Comparison of ENCODE assay signal across 8 mouse cellular contexts in genomic region chr3:84220326-84220725, GRCm38 (mm10). TPM values are rescaled to one million over a fixed set of nuclear protein-coding genes. Genes with fewer than 3 reads are reported as not detected.
DNase-seq lines count a peak whose midpoint lies in the region; ATAC-seq and TF ChIP-seq lines count a peak whose summit lies in the region.

No protein-coding gene starts in this region.

- DNase-seq in heart, adult 2 months, result no peak
- DNase-seq in heart, adult 18-20 months, result no peak
- DNase-seq in ES-E14 (ENCODE audit: low read depth, low spot score), result no peak
- peak; percentile 89 for DNase-seq in midbrain, embryonic 11.5 days (ENCODE audit: low spot score, missing footprints)
- no peak for DNase-seq in thymus, postnatal 0 days (ENCODE audit: low spot score)
- DNase-seq in retina, embryonic 14.5 days (ENCODE audit: low spot score), result no peak
- no peak for DNase-seq in lung, adult 18-20 months

- no peak for ATAC-seq in heart, embryonic 15.5 days (replicated peaks; ENCODE audit: insufficient number of reproducible peaks, insufficient read depth, low FRiP score, low read depth)
- peak; percentile 37 for ATAC-seq in midbrain, embryonic 11.5 days (ENCODE audit: low FRiP score)

- TF ChIP-seq POLR2A in heart, adult 2 months (IDR thresholded peaks at IDR 0.05; ENCODE audit: insufficient read depth, low read depth, low read length), result no peak

- H3K9me3 ChIP-seq in ES-E14 (ENCODE audit: control insufficient read depth, insufficient read depth, low read depth, low read length), result no peaks in the 10 kb centered on the region
- no peaks in the 10 kb centered on the region for H3K9me3 ChIP-seq in heart, embryonic 15.5 days (replicated peaks)
- H3K9me3 ChIP-seq in midbrain, embryonic 11.5 days (ENCODE audit: control insufficient read depth, low read length), result no peaks in the 10 kb centered on the region

- TF ChIP-seq EP300 in heart, adult 2 months (IDR thresholded peaks at IDR 0.05; ENCODE audit: insufficient read depth, low read depth, low read length), result no peak

- intact Hi-C loops in heart, adult 2 months (cut with DNase I), result no loop called here

- TF ChIP-seq CTCF in heart, adult 2 months (IDR thresholded peaks at IDR 0.05), result no peak

- no peaks in the 10 kb centered on the region for H3K36me3 ChIP-seq in heart, adult 2 months (ENCODE audit: control insufficient read depth, insufficient read depth, low read length)
- no peaks in the 10 kb centered on the region for H3K36me3 ChIP-seq in ES-E14 (ENCODE audit: control insufficient read depth, insufficient read depth, low read length, poor library complexity, severe bottlenecking)
- H3K36me3 ChIP-seq in heart, embryonic 15.5 days, result no peaks in the 10 kb centered on the region
- no peaks in the 10 kb centered on the region for H3K36me3 ChIP-seq in midbrain, embryonic 11.5 days (ENCODE audit: control insufficient read depth, insufficient read depth, low read length)

- peak overlapping the region; percentile 45 for H3K4me3 ChIP-seq in heart, adult 2 months
- H3K4me3 ChIP-seq in ES-E14 (ENCODE audit: insufficient read depth in 1 of 2, low read depth in 1 of 2, low read length in 2 of 2, poor library complexity in 1 of 2, severe bottlenecking in 1 of 2), result peak overlapping the region; percentile 30 to 59
- H3K4me3 ChIP-seq in heart, embryonic 15.5 days, result peak overlapping the region; percentile 56
- peak overlapping the region; percentile 48 for H3K4me3 ChIP-seq in midbrain, embryonic 11.5 days (ENCODE audit: low read depth, low read length)

- peak overlapping the region; percentile 10; the same call in 1 of the 2 replicates for H3K9ac ChIP-seq in heart, adult 2 months (ENCODE audit: low read depth, low read length)
- peak overlapping the region; percentile 13; the same call in 1 of the 2 replicates for H3K9ac ChIP-seq in ES-E14 (ENCODE audit: insufficient read depth, low read depth, low read length, poor library complexity, severe bottlenecking)
- H3K9ac ChIP-seq in heart, embryonic 15.5 days, result peak overlapping the region; percentile 57
- H3K9ac ChIP-seq in midbrain, embryonic 11.5 days (ENCODE audit: low read length), result peak overlapping the region; percentile 72

- H3K4me2 ChIP-seq in heart, embryonic 15.5 days, result peak overlapping the region; percentile 89
- peak overlapping the region; percentile 67 for H3K4me2 ChIP-seq in midbrain, embryonic 11.5 days

- 7% methylated on average over 9 of the region's 9 CpGs for WGBS in heart, adult 2 months
- 1% methylated on average over 9 of the region's 9 CpGs for WGBS in heart, embryonic 15.5 days
- 0% methylated on average over 9 of the region's 9 CpGs for WGBS in midbrain, embryonic 11.5 days

- peaks cover 4% of the 10 kb centered on the region; the same call in 1 of the 2 replicates for H3K4me1 ChIP-seq in heart, adult 2 months (ENCODE audit: control insufficient read depth, insufficient read depth, low read length)
- H3K4me1 ChIP-seq in ES-E14 (ENCODE audit: control insufficient read depth in 2 of 2, insufficient read depth in 2 of 2, low read length in 2 of 2, poor library complexity in 1 of 2), result peaks cover 2 to 10% of the 10 kb centered on the region in 2 experiments; a peak in 3 of 4 replicates
- peaks cover 14% of the 10 kb centered on the region for H3K4me1 ChIP-seq in heart, embryonic 15.5 days (replicated peaks)
- H3K4me1 ChIP-seq in midbrain, embryonic 11.5 days (ENCODE audit: control insufficient read depth, insufficient read depth, low read length), result peaks cover 29% of the 10 kb centered on the region

- H3K27ac ChIP-seq in heart, adult 2 months, result peak overlapping the region; percentile 5; the same call in 1 of the 2 replicates
- no peak overlapping the region for H3K27ac ChIP-seq in ES-E14 (ENCODE audit: insufficient read depth, low read depth, low read length, poor library complexity, severe bottlenecking)
- H3K27ac ChIP-seq in heart, embryonic 15.5 days, result no peak overlapping the region
- peak overlapping the region; percentile 79 for H3K27ac ChIP-seq in midbrain, embryonic 11.5 days (ENCODE audit: low read depth, low read length)

- no peaks in the 10 kb centered on the region for H3K79me2 ChIP-seq in heart, adult 2 months (replicated peaks; ENCODE audit: control insufficient read depth, insufficient read depth, low read length)

- no peaks in the 10 kb centered on the region for H3K27me3 ChIP-seq in heart, adult 2 months (ENCODE audit: control insufficient read depth, insufficient read depth, low read length)
- peaks cover 5% of the 10 kb centered on the region; the same call in 1 of the 2 replicates for H3K27me3 ChIP-seq in heart, embryonic 15.5 days
- H3K27me3 ChIP-seq in midbrain, embryonic 11.5 days (ENCODE audit: control insufficient read depth, insufficient read depth, low read length), result no peaks in the 10 kb centered on the region

- in situ Hi-C loops in ES-E14 (cut with MboI; ENCODE audit: low sequenced_read_pairs in 2 of 2, unreplicated experiment in 2 of 2), result no loop called here

TF ChIP-seq in ES-E14, 5 proteins besides CTCF, POLR2A, EP300 and RAD21:
- TF ChIP-seq HCFC1 (IDR thresholded peaks at IDR 0.05; ENCODE audit: borderline replicate concordance, insufficient read depth, low read length) (no peak), ZC3H11A (IDR thresholded peaks at IDR 0.05; ENCODE audit: borderline replicate concordance, low read depth, low read length) (no peak), MAFK (IDR thresholded peaks at IDR 0.05; ENCODE audit: insufficient read depth, low read depth, low read length) (no peak), ZNF384 (IDR thresholded peaks at IDR 0.05; ENCODE audit: low read depth, low read length) (no peak), CHD2 (IDR thresholded peaks at IDR 0.05; ENCODE audit: low read depth, low read length) (no peak)

RNA-seq across cellular contexts. Expression of gene Gm6525, which starts 46.4 kb away (rescaled TPM):
- not detected for total RNA-seq in heart, adult 2 months (2021)
- polyA plus RNA-seq in heart, adult 2 months (2012; rRNA removed), result not detected in 2 replicates
- total RNA-seq in heart, adult 18-20 months (2021), result not detected
- 0.27 and 0.48 TPM in 2 replicates for total RNA-seq in ES-E14 (2012; rRNA removed)
- 0.46 and 0.60 TPM in 2 replicates for polyA plus RNA-seq in heart, embryonic 15.5 days (2015; fragmentation: Nextera tagmentation; extraction: Ambion mirVana)
- 0.83 and 1.4 TPM in 2 replicates for polyA plus RNA-seq in midbrain, embryonic 11.5 days (2014; fragmentation: Nextera tagmentation; extraction: Ambion mirVana)
- 0.13 TPM in 1 of 2 replicates, not detected in the other for polyA plus RNA-seq in thymus, postnatal 0 days (2015; fragmentation: Nextera tagmentation; extraction: Ambion mirVana)

Comparison
In these comparisons a context has a peak if more than half of its experiments do, and no peak if none do; other contexts are left out.
1. H3K27ac ChIP-seq: peak in heart, adult 2 months (single experiment) and midbrain, embryonic 11.5 days (single experiment); none in ES-E14 (single experiment) and heart, embryonic 15.5 days (single experiment).
2. H3K9ac ChIP-seq: peak in every context shown above with its lines; median percentile 72 in midbrain, embryonic 11.5 days; 57 in heart, embryonic 15.5 days; 13 in ES-E14; 10 in heart, adult 2 months.
3. Peak in every context shown above with its lines, with median percentiles within 50 percentile points of each other: H3K4me3 ChIP-seq.